Mouse (Mus musculus): ENCODE data around the gene Lrrc61.

The Lrrc61 gene

GRCm38 (mm10) chr6:48548314-48548713, 6.3 kb upstream of the Lrrc61 start:
- no peak for DNase-seq

DNA sequence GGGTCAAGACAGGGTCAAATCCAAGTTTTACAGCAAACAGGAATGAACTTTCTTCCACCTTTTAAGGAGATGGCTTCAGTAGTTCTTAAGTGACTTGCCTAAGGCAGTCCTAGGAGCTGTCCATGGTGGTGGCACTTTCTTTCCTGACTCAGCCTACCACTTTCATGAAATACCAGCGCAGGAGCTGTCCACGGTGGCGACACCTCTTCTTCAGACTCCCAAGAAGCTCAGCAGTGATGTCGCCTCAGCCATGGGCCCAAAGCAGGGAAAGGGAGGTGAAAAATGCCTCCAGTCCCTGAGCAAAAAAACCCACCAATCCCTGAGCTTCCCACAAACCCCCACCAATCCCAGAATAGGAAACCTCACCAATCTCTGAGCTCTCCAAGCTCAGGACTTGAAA, 1.7 kb upstream of the Lrrc61 start:
- peak; percentile 47 for DNase-seq

GRCm38 (mm10) chr6:48553819-48554218, 777 bp upstream of the Lrrc61 start:
- DNase-seq = no peak

GRCm38 (mm10) chr6:48555104-48555890, 701 bp downstream of the Lrrc61 start:
- DNase-seq = peak; percentile 92

GRCm38 (mm10) chr6:48555956-48556355, 1.4 kb downstream of the Lrrc61 start:
- no peak for DNase-seq

DNA sequence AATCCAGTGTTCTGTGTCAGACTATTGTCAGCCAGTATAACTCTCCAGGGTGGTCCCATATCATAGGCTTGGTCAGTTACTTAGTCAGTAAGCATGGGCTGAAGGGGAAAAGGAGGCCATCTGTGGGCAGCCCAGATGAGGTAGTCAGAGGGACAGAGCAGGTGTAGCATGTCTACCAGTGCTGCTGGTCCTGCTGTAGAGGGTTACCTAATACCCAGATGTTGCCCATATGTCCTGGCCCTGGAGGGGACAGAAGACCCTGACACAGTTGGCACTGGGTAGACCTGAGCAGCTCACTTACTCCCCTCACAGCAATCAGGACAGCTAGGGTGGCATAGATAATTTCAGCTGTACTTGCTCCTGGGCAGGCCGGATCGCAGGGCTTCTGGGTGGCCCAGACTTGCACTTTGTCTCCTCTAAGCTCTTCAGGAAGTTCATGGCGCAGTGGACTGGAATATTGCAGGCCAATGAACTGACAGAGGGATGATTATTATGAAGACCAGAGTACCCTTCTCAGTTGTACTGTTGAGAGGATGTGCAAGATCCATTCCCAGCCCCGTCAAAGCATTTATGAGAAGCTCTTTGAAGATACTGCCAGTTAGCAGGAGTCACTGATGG, 11.2 kb downstream of the Lrrc61 start:
- DNase-seq = no peak

DNA sequence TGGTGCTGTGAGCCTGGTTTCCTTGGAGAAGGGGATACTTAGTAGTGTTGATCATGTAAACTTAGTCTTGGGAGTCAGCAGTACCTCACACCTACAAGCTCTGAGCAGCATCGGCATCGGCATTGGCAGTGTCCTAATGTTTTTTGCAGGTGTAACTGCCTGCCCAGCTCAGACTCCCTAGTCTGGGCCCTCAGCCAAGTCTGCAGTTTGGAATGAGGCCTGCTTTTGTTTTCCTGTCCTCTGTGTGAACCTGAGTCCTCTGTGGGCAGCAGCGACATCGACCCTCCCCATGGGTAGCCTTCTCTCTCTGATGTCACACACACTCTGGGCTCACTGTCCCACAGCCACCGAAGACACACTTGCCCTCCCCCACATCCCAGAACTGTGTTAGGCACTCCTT, 11.7 kb downstream of the Lrrc61 start:
- DNase-seq = peak; percentile 70

DNA sequence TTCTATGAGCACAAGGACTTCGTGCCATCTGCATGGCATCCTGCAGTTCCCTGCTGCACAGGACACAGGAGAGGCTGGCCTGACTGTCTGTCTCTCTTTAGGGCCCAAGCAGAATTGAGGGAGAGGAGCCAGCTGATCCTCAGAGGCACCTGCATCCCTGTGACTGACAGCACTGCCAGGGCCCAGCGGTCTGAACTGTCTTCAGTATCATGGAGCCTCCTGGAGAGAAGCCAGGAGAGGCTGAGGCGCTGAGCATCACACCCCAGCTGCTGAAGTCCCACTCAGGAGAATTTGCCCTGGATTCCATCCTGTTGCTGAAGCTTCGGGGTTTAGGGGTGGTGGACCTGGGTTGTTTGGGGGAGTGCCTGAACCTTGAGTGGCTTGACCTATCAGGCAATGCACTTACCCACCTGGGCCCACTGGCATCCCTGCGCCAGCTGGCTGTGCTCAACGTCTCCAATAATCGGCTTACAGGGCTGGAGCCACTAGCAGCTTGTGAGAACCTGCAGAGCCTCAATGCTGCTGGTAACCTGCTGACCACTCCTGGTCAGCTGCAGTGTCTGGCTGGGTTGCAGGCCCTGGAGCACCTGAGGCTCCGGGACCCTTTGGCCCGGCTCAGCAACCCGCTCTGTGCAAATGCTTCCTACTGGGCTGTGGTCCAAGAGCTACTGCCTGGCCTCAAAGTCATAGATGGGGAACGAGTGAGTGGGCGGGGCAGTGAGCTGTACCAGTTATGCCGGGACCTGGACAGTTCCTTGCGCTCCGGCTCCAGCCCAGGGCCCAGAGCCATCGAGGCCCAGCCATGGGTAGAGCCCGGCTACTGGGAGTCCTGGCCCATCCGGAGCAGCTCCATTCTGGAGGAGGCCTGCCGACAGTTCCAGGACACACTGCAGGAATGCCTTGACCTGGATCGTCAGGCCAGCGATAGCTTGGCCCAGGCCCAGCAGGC, 13.7 kb downstream of the Lrrc61 start:
- DNase-seq = peak; percentile 36

DNA sequence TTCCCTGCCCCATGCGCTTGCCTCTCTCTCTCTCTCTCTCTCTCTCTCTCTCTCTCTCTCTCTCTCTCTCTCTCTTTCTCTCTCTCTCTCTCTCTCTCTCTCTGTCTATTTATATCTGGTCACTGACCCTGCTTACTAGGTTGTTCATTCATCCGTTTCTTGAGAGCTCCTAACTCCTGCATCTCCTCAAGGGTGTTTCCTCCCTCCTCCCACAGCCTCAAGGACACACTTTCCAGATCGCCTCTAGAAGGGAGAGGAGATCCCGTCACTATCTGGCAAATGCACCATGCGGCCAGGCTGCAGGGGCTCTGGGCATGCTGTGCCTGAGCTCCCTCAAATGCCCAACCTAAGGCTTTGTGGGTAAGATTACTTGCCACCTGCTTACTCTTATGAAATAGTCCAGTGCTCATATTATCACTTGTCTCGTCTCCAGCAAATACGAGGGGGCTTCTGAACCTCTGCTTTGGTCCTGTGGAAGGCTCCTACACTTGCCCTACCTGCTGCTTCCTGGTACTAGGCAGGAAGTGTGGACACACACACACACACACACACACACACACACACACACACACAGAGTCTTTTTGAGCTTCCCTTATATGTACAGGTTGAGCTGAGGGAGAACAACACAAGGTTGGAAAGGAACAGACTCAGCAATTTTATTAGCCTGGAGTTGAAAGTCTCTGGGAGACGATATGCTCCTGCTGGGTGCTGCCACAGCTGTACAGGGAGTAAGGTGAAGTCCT, 14.6 kb downstream of the Lrrc61 start:
- no peak for DNase-seq

- DNase-seq = no peak
Measured at GRCm38 (mm10) chr6:48572014-48572413, 17.4 kb downstream of the Lrrc61 start.

DNA sequence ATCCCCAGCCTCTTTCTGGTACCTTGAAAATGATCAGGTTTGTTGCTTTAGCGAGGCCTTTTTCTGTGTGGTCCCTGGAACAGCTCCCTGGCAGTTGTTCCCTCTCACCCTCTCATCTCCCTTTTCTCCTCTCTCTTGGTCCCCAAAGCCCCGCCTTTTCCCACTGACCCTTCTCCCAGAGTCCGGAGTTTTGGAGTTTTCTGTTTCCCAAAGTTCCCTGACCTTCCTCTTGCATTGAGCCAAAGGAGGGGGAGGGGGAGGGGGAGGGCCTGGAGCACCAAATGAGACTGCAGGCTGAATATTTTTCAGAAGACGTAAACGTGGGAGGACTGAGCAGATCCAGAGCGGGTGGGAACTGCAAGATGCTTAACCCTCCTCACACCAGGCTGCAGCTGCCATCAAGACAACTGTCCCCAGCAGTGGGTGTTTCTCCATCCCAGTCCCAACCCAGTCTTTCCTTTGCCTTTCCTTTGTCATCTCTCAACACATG, 18.0 kb downstream of the Lrrc61 start, which contains the start of gene Rarres2:
Rarres2 (minus strand) TSS at position 218 of the 490 bp plus-strand sequence.
- no peak for DNase-seq

DNA sequence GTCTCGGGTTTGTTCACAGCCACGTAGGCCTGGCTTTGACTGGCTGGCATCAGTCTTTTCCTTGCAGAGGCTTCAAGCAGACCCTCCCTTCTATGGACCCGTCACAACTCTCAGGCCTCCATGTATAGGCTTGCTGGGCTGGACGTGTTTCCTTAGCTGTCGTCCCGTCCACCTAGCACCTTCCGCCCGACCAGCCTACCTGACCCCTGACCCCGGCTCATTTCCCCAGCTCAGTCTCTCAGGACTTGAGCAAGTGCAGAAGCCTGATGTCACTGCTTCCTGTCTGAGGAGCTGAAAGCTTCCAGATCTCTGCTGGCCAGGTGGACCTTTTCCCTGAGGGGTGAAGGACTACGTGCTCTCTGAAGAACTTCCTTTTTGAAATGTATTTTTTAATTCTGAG, 18.7 kb downstream of the Lrrc61 start:
- DNase-seq = no peak

DNA sequence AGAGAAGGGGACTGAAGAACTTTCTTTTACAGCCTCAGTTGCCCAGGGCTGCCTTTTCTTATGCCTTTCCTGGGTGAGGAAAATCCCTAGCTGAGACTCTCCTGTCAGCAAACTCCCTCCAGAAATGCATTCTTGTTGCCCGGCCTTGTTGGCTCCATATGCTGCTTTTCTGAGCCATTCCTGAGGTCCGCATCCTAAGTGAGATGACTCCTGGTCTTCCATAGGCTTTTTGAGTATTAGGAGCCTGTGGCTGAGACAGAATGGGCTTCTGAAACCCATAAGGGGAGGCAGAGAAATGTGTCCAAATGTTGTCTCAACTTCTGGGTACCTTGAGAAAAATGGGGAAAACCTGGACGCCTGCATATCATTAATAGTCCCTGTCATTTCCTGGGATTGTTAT, 19.4 kb downstream of the Lrrc61 start:
- no peak for DNase-seq

DNA sequence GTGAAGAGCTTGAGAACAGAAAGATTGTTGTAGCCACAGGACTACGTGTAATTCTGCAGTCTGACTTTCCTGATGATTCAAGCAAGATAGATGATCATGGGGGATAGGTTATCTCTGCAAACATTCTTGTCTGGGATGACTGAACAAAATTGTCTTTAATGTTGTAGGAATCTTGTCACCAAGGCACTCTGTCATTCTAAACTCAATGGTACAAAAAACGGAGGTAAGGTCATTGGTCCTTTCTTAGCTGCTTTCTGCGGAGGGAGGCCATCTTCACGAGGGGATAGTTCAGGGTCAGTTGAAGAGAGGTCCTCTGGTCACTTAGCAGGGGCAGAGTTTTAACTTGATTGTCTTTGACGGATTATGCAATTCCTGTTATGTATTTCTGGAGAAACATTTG, 24.1 kb downstream of the Lrrc61 start:
- no peak for DNase-seq

GRCm38 (mm10) chr6:48579215-48579648, 24.6 kb downstream of the Lrrc61 start:
- no peak for DNase-seq

DNA sequence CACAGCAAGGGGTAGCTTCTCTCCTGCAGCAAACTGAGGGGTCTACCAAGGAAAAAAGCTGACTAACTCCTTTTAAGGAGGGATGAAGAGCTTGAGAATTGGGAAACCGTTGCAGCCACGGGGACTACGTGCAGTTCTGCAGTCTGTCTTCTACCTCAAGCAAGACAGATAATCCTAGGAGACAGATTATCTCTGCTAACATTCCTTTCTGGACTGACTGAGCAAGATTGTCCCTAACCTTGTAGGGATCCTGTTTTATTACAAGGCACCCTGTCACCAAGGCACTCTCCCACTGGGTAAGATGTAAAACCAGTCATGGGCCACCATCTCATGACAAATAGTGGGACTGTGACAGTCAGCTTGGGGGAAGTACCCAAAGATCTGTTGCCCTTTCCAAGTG, 26.7 kb downstream of the Lrrc61 start:
- no peak for DNase-seq

- peak; percentile 75 for DNase-seq
Measured at GRCm38 (mm10) chr6:48582037-48582436, 27.4 kb downstream of the Lrrc61 start.

DNA sequence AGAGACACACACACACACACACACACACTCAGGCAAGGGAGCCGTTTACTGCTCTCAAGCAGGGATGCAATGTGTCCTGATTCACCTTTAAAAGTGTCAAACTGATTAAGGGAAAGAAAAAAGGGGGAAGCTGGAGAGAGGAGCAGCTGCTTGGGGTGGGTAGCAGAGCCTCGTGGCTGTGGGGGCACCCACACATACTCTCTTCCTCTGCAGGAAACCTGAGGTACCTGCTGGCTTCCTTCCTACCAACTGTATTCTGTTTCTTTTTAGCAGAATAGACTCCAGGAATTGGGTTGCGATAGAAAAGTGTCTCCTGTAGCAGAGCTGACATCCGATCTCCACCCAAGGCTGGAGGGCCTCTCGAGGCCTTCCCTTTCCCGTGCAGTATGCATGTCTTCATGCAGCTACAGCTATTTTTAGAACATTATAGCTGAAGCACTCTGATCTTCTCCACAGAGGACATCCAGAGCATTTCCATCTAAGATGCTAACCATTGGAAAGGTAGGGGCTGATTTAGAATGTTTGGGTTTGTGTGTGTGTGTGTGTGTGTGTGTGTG, 34.7 kb downstream of the Lrrc61 start, which contains the start of gene Gm45021:
Gm45021 (plus strand) TSS at position 417 of the 557 bp plus-strand sequence.
- DNase-seq = no peak

DNA sequence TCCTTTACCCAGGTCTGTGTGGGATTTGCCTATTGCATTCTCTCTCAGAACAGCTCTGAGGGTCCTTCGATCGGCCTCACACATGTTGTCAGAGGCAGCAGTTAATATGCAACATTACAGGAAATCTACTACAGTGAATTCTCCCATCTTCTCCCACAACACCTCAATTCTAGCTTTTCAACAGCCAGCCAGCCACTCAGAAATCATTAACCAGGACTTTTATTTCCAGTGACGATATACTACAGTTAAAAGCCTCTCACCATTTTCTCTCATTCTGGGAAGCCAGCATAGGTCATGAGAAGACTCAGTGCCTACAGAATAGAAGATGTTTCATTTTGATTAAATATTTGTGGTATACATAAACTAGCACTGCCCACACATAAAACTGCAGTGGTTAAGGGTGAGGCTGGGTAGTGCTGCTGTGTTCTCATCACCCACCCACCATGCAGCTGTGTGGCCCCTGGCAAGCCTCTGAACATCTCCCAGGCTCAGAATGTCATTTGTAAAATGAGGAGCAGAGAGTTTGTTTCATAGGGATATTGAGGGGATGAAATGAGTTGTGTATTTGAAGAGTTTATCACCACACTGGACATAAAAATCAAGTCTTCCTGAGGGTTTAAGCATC, 36.7 kb downstream of the Lrrc61 start:
- DNase-seq = no peak

- no peak for DNase-seq
Measured at GRCm38 (mm10) chr6:48591871-48592270, 37.3 kb downstream of the Lrrc61 start.
